Mouse (Mus musculus) forebrain, embryonic 11.5 days (tissue): ENCODE measurements at regions not wholly inside any gene's neighbourhood (a gene's known extent, or its start where the extent isn't known, plus 50 kb on each side); places are given as distances from the start of the nearest gene placed in this dataset.

Experiments used
- ATAC-seq: fragments of 200-750 bp; cut with Nextera tagmentation; replicated peaks from 2 replicates; pipeline ENCODE4 v1.8.0; 2017; ENCODE audit warnings: moderate TSS enrichment; ENCODE audit not compliant: low FRiP score
- DNase-seq: peaks from one replicate; pipeline ENCODE4 v3.0.0-alpha.2; 2017; ENCODE audit warnings: low spot score
- H3K27ac ChIP-seq: fragments of 300-500 bp; sonication (generic); 2 replicates; pipeline ENCODE4 v1.5.1; 2014; ENCODE audit warnings: low read depth, low read length
- H3K27me3 ChIP-seq: fragments of 300-500 bp; sonication (generic); 2 replicates; pipeline ENCODE4 v1.6.1; 2014; ENCODE audit warnings: mild to moderate bottlenecking, low read length, mixed read lengths; ENCODE audit not compliant: control insufficient read depth, insufficient read depth
- H3K36me3 ChIP-seq: fragments of 300-500 bp; sonication (generic); 2 replicates; pipeline ENCODE4 v1.6.1; 2014; ENCODE audit warnings: mild to moderate bottlenecking, low read length, moderate library complexity, mixed read lengths; ENCODE audit not compliant: control insufficient read depth, insufficient read depth
- H3K4me1 ChIP-seq: fragments of 300-500 bp; sonication (generic); replicated peaks from 2 replicates; pipeline ENCODE4 v1.6.1; 2014; ENCODE audit warnings: low read length, mixed read lengths; ENCODE audit not compliant: control insufficient read depth, insufficient read depth
- H3K4me2 ChIP-seq: fragments of 300-500 bp; sonication (generic); 2 replicates; pipeline ENCODE4 v1.6.1; 2014; ENCODE audit warnings: low read depth, mild to moderate bottlenecking, low read length, moderate library complexity, mixed read lengths; ENCODE audit not compliant: severe bottlenecking
- H3K4me3 ChIP-seq: fragments of 300-500 bp; sonication (generic); 2 replicates; pipeline ENCODE4 v1.5.1; 2014; ENCODE audit warnings: low read depth, low read length
- H3K9ac ChIP-seq: fragments of 300-500 bp; sonication (generic); 2 replicates; pipeline ENCODE4 v1.6.1; 2014; ENCODE audit warnings: low read length
- H3K9me3 ChIP-seq: fragments of 300-500 bp; sonication (generic); 2 replicates; pipeline ENCODE4 v1.6.1; 2016; ENCODE audit warnings: low read length, mixed read lengths; ENCODE audit not compliant: control insufficient read depth
- WGBS: fragments of 180-500 bp; shearing (Covaris S2); extraction: QIAGEN DNeasy Blood & Tissue Kit; methylation state at CpG from one replicate; pipeline ENCODE4 v1.1.7; 2014; 5-methylcytosine and 5-hydroxymethylcytosine counted together

DNA sequence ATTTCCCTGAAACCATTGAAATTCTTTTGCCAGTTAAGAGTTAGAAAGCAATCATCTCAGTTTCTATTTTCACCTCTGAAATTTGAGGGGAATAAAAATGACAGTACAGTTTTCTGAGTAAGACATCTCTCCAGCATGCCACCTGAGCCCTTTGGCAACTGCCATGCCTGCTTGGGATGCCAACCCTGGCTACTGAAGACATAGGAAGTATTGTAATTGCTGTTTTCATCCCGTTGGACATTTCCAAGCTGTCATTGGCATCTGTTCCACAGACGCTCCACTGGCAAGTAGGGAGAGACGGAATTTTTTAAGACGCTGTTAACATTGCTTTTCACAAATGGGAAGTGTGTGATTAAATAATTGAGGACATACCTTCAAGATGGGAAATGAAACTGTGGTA lies 665.4 kb upstream of the Slit2 start:
- DNase-seq = no peak
- H3K27ac ChIP-seq = no peak overlapping the region
- no peaks in the 10 kb centered on the region for H3K4me1 ChIP-seq
- ATAC-seq = no peak
- H3K9ac ChIP-seq = no peak overlapping the region
- no peaks in the 10 kb centered on the region for H3K27me3 ChIP-seq
- H3K36me3 ChIP-seq = no peaks in the 10 kb centered on the region
- 92% methylated on average over 4 of the region's 4 CpGs for WGBS
- H3K4me2 ChIP-seq = no peak overlapping the region
- no peaks in the 10 kb centered on the region for H3K9me3 ChIP-seq
- H3K4me3 ChIP-seq = no peak overlapping the region

DNA sequence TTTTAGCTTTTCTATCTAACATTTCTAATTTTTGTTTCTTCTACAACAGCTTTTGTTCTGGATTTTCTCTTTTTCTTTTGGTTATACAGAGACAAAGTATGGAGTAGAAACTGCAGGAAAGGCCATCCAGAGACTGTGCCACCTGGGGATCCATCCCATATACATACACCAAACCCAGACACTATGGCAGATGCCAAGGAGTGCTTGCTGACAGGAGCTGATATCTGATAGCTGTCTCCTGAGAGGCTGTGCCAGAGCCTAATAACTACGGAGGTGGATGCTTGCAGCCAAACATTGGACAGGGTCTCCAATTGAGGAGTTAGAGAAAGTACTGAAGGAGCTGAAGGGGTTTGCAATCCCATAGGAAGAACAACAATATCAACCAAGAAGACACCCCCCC lies 664.8 kb upstream of the Slit2 start:
- Histone ChIP-seq H3K4me1 (no peaks in the 10 kb centered on the region), H3K36me3 (no peaks in the 10 kb centered on the region), H3K9me3 (no peaks in the 10 kb centered on the region), H3K27me3 (no peaks in the 10 kb centered on the region), H3K4me2 (no peak overlapping the region), H3K27ac (no peak overlapping the region), H3K4me3 (no peak overlapping the region), H3K9ac (no peak overlapping the region)
- DNase-seq = no peak
- WGBS = 75% methylated on average over 1 of the region's 1 CpGs
- ATAC-seq = no peak

DNA sequence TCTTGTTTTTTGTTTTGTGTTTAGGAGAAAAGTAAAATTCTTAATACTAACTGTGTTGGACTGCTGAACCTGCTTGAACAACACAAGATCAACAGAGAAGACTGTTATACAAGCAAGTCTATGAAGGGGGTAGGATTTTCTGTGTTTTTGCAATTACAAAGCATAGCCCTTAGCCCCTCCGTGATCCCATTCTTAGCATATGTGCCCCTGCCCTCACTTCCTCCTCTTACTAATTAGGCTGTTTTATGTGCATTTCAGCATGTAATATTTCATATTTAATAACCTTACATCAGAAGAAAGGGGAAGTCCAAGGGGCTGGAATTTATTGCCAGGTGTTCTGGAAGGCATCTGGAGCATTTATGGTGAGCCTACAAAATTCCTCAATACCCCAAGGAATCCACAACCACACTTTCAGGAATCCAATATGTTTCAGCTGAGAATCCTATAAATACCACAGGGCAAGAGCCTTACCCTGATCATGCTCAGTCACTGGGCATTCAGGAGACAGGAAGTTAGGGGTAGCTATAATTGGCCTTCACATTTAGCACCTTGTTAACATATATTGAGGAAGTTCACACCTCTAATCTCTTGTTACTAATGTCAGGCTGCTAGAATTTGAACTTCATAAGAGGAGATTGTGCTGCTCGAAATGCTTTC lies 660.3 kb upstream of the Slit2 start:
- Histone ChIP-seq H3K36me3 (no peaks in the 10 kb centered on the region), H3K4me3 (no peak overlapping the region), H3K9ac (no peak overlapping the region), H3K27ac (no peak overlapping the region), H3K4me1 (no peaks in the 10 kb centered on the region), H3K27me3 (no peaks in the 10 kb centered on the region), H3K4me2 (no peak overlapping the region), H3K9me3 (no peaks in the 10 kb centered on the region)
- no peak for ATAC-seq
- WGBS = 75% methylated on average over 2 of the region's 2 CpGs
- DNase-seq = no peak

DNA sequence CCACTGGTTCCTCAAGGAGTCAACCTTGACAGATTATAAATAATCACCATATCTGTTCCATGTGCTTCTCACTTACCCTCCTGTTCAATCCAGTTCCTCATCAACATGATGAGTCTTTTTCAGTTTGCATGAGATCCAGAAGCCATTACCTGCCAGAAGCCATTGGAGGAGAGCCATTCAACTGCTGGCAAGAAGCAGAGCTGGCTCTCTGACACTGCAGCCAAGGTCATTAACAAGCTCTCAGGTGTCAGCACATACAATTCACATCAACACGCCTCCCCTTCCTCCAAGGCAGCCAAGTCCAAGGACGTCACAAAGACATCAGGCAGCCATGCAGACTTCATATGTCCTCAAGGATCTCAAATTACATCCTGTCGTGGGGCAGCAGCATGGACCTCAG lies 648.6 kb upstream of the Slit2 start:
- ATAC-seq (no peak), DNase-seq (no peak)
- H3K9me3 ChIP-seq = no peaks in the 10 kb centered on the region
- no peak overlapping the region for H3K4me3 ChIP-seq
- H3K27me3 ChIP-seq = no peaks in the 10 kb centered on the region
- H3K36me3 ChIP-seq = no peaks in the 10 kb centered on the region
- WGBS = 79% methylated on average over 3 of the region's 3 CpGs
- no peaks in the 10 kb centered on the region for H3K4me1 ChIP-seq
- no peak overlapping the region for H3K4me2 ChIP-seq
- H3K9ac ChIP-seq = no peak overlapping the region
- no peak overlapping the region for H3K27ac ChIP-seq

DNA sequence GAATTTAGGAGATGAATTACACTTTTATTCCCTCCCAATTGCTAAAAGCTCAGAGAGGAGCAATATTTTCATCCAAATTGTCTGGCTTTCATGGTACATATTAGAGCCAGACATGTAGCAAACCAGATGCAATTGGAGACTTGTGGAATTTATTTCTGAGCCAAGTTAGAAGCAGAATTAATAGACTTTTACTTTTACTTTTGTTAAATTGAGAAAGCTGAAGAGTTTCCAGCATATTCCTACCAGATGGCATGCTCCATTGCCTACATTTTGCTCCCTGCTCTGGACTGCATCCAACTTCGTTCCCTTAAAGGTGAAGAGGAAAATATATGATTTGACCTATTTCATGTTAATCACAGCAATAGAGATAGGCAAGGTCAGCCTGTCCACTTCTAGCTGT lies 646.4 kb upstream of the Slit2 start:
- no peaks in the 10 kb centered on the region for H3K36me3 ChIP-seq
- H3K4me1 ChIP-seq = no peaks in the 10 kb centered on the region
- ATAC-seq (no peak), DNase-seq (no peak)
- no peaks in the 10 kb centered on the region for H3K9me3 ChIP-seq
- WGBS = 86% methylated on average over 1 of the region's 1 CpGs
- no peak overlapping the region for H3K4me2 ChIP-seq
- no peak overlapping the region for H3K9ac ChIP-seq
- H3K27me3 ChIP-seq = no peaks in the 10 kb centered on the region
- no peak overlapping the region for H3K27ac ChIP-seq
- H3K4me3 ChIP-seq = no peak overlapping the region

DNA sequence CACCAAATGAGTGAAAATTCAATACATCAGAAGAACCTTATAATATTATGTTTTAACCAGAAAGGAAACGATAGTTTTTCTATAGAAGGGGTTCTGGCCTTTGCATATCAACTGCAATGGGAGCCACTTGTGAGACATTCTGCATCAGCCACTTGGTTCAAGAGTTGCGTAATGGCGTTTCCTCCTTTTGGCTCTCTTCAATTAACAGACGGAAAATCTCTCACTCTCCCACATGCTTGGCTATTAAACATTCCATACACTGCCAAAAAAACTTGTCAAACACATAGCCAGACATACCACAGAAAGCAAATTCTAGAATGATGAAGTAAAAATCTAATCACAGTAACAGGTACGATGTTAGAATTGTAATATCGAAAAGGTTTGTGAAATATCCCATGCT lies 643.1 kb upstream of the Slit2 start:
- no peak overlapping the region for H3K9ac ChIP-seq
- no peak overlapping the region for H3K4me2 ChIP-seq
- ATAC-seq (no peak), DNase-seq (no peak)
- H3K27me3 ChIP-seq = no peaks in the 10 kb centered on the region
- H3K9me3 ChIP-seq = no peaks in the 10 kb centered on the region
- no peak overlapping the region for H3K27ac ChIP-seq
- no peak overlapping the region for H3K4me3 ChIP-seq
- 90% methylated on average over 6 of the region's 6 CpGs for WGBS
- H3K4me1 ChIP-seq = no peaks in the 10 kb centered on the region
- H3K36me3 ChIP-seq = no peaks in the 10 kb centered on the region

DNA sequence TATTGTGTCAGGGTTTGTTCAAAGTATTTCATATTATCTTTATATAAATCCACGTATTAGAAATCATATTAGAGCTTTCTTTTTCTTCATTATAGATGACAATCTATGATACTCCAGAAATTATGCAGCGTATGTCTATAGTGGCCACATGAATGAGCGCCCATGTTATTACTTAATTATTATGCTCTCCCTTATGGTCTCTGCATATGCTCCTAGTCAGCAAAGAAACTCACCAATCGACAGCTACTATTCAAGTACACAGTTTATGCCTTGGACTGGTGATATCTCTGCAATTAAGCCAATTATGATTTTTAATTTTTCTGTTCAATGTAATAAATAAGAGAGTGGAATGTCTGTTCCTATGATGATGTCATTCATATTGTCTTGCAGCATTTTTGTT lies 612.8 kb upstream of the Slit2 start:
- DNase-seq = no peak
- Histone ChIP-seq H3K9ac (no peak overlapping the region), H3K4me2 (no peak overlapping the region), H3K36me3 (no peaks in the 10 kb centered on the region), H3K4me1 (no peaks in the 10 kb centered on the region), H3K9me3 (no peaks in the 10 kb centered on the region), H3K4me3 (no peak overlapping the region), H3K27me3 (no peaks in the 10 kb centered on the region), H3K27ac (no peak overlapping the region)
- WGBS = 89% methylated on average over 4 of the region's 4 CpGs
- ATAC-seq = no peak

DNA sequence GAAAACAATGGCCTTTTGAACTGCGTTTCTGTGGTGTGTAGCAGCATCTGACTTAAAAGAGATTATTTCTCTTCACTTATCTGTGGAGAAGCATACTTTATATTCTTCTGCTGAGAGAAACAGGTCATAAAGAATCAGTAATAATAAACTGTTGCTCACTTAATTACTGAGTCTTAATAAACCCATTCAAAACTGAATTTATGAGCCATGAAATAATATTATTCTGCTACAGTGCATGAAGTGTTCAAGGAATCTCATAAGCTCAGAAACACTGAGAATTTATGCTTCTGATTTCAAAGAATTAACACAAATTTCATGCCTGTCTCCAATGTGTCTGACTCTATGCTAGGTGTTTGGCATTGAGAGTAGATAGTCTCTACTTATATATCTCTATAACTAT lies 597.0 kb upstream of the Slit2 start:
- H3K4me2 ChIP-seq = no peak overlapping the region
- H3K27ac ChIP-seq = no peak overlapping the region
- 61% methylated on average over 1 of the region's 1 CpGs for WGBS
- no peaks in the 10 kb centered on the region for H3K9me3 ChIP-seq
- DNase-seq = no peak
- H3K27me3 ChIP-seq = no peaks in the 10 kb centered on the region
- H3K4me1 ChIP-seq = no peaks in the 10 kb centered on the region
- H3K9ac ChIP-seq = no peak overlapping the region
- no peak for ATAC-seq
- no peak overlapping the region for H3K4me3 ChIP-seq
- no peaks in the 10 kb centered on the region for H3K36me3 ChIP-seq

DNA sequence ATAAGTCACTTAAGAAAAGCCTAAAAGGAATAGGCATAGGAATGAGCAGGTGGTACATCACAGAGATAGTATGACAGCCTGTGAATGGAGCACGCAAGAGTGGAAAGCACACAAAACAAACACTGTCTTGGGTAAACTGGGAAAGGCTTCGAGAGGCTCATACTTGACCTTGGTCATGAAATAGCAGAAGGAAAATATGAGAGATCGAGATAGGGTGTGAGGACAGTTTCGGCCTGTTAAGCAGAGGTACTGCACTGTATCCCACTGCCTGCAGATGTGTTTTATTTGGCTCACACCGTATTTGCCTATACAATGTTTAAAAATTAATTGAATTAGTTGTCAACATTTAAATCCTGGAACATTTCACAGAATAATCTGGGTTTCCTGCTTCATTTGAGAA lies 596.2 kb upstream of the Slit2 start:
- 91% methylated on average over 5 of the region's 5 CpGs for WGBS
- no peak overlapping the region for H3K4me2 ChIP-seq
- H3K27me3 ChIP-seq = no peaks in the 10 kb centered on the region
- H3K9me3 ChIP-seq = no peaks in the 10 kb centered on the region
- no peak for ATAC-seq
- no peak overlapping the region for H3K9ac ChIP-seq
- no peak overlapping the region for H3K27ac ChIP-seq
- H3K4me1 ChIP-seq = no peaks in the 10 kb centered on the region
- H3K36me3 ChIP-seq = no peaks in the 10 kb centered on the region
- no peak overlapping the region for H3K4me3 ChIP-seq
- no peak for DNase-seq
